Mouse (Mus musculus) brain, embryonic 14.5 days (tissue): ENCODE data around the gene Gm29609.

Experiments used
- CTCF ChIP-seq: fragments of 200-500 bp; IDR thresholded peaks from 2 replicates; pipeline ENCODE4 v1.5.1; 2012; ENCODE audit warnings: inconsistent platforms, mild to moderate bottlenecking, moderate library complexity, borderline replicate concordance; ENCODE audit not compliant: insufficient read depth, insufficient read length; ENCODE audit errors: extremely low read depth
- POLR2A ChIP-seq: fragments of 200-500 bp; IDR thresholded peaks from 2 replicates; pipeline ENCODE4 v1.6.1; 2012; ENCODE audit warnings: mild to moderate bottlenecking, inconsistent platforms, borderline replicate concordance; ENCODE audit not compliant: poor library complexity, insufficient read depth, insufficient read length, severe bottlenecking; ENCODE audit errors: extremely low read depth

DNA sequence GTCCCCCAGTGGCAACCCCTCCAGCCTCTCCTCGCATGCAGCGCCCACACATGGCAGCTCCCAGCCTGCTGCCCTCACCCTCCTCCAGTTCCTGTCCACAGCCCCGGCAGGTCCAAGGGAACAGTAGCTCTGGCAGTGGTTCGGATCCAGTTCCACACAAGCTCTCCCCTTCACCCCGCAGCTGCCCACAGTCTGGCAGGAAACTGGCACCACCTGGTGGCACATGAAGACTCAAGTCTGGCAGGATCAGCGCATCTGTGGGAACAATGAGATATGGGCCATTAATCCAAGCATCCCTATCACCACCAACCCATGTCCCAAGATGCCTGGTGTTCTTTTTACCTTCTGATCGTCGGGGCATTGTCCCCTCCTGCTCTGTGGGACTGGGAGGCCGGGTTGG, 20.2 kb upstream of the Gm29609 start:
- TF ChIP-seq CTCF: no peak
- TF ChIP-seq POLR2A: no peak
